Mouse (Mus musculus): ENCODE measurements around the gene Cep70. TPM values are rescaled to one million over a fixed set of nuclear protein-coding genes. Genes with fewer than 3 reads are reported as not detected.

The Cep70 gene
- total RNA-seq (2021), result 1 to 10 TPM; 4.8 to 6.3 TPM
- long read RNA-seq, experiment 1, partial matches to known transcripts, result 2 of 7 reads
- long read RNA-seq, experiment 1, other reads (novel, unspliced or antisense), result 2 of 7 reads
- long read RNA-seq, experiment 2, partial matches to known transcripts, result 1 of 7 reads
- long read RNA-seq, experiment 2, other reads (novel, unspliced or antisense), result 2 of 7 reads

DNA sequence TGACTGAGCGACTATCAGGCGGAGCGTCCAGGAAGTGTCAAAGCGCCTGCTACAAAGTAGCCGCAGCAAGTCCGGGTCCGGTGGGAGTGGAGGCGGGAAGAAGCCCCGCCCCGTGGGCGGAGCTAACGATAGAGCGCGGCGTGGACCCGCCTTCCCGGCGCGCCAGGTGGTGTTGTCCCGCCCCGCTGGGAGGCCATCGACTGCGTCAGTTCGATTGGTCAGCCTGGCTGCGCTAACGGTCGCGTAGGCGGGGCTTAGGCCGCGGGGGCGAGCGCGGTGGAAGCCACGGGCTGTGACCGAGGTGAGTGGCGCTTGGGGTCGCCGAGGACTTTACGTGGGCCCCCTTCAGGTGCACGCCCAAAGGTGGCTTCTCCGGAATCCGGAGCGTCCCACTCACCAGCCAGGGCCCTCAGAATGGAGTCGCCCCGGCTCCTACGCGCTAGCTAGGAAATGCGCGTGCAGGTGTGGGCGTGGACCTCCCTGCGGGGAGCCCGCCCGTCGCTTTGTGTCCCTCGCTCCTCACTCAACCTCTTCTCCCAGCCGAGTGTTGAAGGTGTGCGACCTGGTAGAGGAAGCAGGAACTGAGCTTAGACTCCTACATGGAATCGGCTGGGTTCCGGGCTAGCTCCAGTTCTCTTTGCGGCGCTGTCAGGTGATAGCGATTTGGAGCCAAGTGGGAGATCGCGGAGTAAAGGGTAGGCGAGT, at the start of gene Cep70:
Gene Cep70 (plus strand): TSS at position 178 of the 705 bp plus-strand sequence.
- DNase-seq (ENCODE audit: low spot score in 2 of 2), result peak; percentile 85 to 93

DNA sequence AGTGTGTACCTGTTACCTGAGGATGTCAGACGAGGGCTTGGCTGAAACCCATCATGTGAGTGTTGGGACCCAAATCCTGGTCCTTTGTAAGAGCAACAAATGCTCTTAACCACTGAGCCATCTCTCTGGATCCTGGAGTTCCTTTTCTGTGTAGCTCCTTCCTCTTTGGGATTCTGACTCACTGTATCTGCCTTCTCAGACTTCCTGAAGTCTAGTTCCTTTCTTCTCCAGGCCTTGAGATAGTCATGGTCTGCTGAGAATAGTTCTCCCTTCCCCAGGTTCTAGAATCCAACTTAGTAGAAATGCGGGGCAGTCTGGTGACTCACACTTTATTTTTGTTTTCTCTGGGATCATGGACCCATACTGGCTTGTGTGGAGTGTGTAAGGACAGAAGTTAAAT, 30.5 kb upstream of the Cep70 start:
- DNase-seq (ENCODE audit: low spot score in 2 of 2), result no peak

DNA sequence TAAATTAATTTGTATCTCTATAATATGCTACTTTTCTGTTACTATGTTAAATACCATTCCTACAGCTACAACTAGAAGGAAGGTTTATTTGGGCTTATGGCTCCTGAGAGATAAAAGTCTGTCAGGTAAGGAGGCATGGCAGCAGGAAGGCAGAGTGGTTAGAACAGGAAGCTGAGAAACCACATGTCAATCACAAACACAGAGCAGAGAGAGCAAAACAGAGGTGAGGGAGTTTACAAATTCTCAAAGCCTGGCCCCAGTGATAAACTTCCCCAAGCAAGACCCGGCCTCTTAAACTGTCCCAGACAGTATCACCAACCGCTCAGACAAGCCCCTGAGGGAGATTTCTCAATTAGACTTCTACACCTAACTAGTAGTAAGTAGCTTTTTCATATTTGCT, 27.0 kb upstream of the Cep70 start:
- no peak for DNase-seq (ENCODE audit: low spot score in 2 of 2)

DNA sequence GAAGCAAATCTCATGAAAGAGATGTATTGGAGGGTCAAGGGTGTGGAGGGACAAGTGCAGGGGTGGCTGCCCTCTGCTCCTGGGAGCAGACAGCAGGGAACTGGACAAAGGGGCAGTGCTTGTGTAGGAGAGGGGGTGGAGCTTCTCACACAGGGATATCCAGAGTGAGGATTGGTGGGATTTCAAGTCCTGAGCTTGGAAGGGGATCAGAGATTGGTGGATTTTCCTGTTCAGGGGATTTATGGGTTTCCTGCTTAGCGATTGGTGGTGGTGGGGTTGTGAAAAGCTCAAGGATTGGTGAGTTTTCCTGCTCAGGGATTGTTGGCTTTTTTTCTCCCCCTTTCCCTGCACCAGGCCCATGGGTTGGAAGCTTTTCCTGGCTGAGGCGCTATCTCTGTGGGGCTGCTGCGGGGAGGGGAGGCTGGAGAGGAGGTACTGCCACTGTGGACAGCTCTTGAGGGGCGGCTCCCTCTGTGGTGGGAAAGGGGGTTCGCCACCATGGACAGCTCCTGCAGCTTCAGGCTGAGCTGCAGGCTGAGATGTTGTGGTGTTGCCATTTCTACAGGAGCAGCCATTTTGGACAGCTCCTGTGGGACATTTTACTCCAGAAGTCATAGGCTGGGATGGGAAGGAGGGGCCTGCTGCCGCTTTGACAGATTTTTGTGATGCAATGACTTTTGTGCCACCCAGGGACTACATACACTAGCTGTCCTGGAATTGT, 25.0 kb upstream of the Cep70 start:
- peak; percentile 25 to 58 for DNase-seq (ENCODE audit: low spot score in 2 of 2)

DNA sequence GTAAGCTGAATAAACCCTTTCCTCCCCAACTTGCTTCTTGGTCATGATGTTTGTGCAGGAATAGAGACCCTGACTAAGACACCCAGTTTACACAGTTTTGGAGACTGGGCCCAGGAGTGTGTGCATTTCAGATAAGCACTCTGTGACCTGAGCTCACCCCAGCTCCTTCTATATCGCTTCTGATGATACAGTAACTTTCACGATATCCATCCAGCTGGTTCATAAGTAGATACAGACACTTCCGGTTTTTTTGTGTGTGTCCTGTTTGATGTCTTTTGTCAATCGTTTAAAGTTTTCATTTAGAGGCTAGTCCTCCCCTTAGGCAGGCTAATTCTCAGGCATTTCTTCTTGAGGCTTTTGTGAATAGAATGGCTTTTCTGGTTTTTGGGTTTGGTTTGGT, 21.5 kb upstream of the Cep70 start:
- no peak for DNase-seq (ENCODE audit: low spot score in 2 of 2)

DNA sequence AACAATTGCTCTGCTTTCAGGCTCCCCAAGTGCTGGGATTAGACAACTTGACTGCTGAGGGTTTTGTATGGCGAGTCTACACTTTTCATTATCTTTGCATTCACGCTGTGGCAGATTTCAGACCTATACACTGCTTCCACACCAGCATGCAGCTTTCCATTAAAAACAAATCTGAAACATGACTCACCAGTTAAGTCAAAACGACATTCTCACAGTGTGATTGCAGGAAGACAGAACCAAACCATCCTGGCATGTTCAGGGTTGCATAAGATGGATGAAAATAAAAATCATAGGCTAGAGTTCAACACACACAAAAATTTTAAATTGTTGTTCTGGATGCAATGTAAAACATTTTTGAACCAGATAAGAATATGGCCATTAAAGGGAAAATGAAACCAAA, 18.6 kb upstream of the Cep70 start:
- DNase-seq (ENCODE audit: low spot score in 2 of 2), result no peak

DNA sequence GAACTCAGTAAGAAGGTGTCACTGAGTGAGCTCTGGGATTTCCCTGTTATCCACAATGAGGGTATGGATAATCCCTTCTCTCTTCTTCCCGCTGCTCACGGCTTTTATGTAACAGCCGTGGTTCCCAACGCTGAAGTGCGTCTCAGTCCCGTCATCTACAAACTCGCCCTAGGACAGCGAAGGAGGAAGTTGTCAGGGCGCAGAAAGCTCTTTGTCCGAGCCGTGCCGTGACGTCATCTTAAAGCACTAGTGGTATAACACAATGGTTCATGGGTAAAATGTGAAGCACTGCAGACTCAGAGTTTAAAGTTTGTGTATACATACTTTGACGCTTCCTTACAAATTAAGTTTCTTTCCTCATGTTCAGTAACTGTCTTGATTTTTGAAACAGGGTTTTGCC, 13.7 kb upstream of the Cep70 start:
- DNase-seq (ENCODE audit: low spot score in 2 of 2), result no peak

DNA sequence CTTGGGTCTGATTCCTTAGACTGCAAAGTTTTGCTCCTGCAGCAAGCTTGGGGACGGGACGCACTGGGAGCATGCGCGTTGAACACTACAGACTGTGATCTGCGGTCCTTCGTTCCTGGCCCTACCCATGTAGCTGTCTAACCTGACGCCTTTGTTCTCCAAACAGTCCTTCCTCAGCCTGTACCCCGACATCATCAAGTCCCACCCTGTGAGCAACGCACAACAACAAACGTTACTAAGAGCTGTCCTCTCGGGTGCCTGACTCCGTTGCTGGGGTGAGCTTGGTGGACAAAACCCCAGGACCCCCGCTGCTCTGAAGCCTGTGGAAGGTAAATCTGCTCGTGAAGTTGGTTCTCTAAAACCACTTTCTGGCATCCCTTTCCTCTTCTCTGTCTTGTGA, 6.0 kb upstream of the Cep70 start, which contains the start of gene Faiml:
Gene Faiml (minus strand): TSS at position 101 of the 400 bp plus-strand sequence.
- no peak for DNase-seq (ENCODE audit: low spot score in 2 of 2)

DNA sequence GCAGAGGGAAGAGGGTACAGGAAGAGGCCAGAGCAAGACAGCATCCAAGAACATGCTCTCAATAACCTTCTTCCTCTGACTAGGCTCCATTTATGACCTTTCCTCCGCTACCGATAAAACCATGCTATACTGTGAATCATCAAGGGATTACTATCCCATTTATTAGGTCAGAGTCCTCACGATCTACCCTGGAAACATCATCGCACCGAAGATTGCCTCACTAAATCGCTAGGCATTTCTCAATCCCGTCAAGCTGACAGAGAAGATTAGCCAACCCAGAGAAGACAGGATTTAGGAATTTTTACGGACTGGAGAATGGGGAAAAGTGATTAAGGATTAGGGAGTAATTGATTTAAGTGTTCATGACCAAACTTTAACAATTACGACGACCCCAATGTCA, 4.9 kb upstream of the Cep70 start:
- DNase-seq (ENCODE audit: low spot score in 2 of 2), result no peak

DNA sequence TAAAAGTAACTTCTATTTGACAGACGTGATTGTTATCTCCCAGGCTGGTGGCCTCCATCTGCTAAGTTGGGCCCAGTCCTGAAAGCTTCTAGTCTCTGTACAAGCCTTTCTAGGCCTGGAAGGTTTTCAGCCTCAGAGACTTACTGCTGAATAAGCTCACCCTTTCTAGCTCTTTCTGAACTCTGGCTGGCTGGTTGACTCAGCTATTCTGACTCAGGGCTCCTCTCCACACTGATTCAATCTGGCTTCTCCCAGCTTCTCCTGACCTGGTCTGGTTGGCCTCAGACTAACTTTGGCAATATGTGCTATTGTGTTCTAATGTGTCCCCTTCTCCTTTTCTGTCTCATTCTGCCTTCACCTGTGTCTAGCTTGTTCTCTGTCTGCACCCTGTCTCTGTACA, 3.9 kb upstream of the Cep70 start:
- DNase-seq (ENCODE audit: low spot score in 2 of 2), result no peak

DNA sequence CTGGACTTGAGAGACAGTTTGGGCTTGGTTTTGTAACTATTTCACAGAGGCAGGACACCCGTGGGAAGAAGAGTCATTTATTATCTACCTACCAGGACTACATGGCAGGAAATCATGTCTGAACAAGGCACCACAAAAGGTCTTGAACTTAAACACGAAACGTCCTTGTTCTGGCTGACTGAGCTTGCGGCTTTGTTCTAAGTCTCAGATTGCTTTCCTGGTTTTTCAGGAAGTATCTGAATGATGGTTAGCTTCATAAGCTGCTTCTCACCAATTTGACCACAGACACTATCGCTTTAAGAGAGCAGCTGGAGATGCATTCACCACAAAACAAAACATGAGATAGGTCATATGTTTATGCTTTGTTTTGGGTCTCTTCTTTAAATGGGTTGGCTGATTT, 2.6 kb upstream of the Cep70 start:
- DNase-seq (ENCODE audit: low spot score in 2 of 2), result no peak

DNA sequence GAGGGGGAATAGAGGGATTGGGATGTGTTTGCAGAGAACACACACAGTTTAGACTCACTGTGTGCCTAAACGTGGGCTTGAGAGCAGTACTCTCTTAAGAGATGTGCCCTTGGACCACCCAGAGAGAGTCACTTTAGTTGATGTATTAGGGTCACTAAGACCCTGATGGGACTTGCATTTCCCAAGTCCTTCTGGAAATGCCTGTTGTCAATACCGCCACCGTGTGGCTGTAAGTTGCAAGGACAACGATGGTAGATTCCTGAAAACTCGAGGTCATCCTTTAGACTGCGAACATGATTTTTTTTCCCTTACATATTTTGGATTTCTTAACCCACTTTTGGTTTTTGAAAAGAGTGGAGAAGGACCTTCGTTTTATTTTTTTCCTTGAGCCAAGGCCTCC, 1.1 kb upstream of the Cep70 start:
- DNase-seq (ENCODE audit: low spot score in 2 of 2), result peak in 1 of 2 experiments; percentile 38

DNA sequence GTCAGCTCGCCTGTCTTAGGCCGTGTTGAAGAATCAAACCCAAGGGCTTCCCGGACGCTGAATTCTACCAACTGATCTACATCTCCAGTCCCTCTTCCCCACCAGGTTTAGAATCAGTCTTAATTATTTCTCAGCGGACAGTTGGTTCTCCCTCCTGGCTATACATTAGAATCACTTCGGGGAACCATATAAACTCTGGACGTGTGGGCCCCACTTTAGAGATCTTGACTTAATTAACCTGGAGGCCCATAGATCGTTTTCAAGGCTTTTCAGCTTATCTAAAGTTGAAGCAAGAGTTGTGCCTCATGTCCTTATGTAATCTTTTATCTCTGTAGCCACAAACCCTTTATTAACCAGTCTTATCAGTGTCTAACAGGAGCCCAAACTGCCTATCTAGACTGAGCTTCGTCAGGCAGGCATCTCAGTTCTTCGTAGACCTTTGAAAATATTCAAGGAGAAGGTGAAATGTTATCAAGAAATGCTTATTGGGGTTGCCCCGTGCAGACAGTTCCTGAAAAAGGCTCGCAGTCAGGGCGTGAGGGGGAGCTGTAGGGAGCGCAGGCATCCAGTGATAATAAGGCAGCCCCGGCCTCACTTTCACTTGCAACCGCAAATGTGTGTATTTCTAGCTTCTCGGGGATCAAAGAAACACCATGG, 506 bp upstream of the Cep70 start:
- no peak for DNase-seq (ENCODE audit: low spot score in 2 of 2)

DNA sequence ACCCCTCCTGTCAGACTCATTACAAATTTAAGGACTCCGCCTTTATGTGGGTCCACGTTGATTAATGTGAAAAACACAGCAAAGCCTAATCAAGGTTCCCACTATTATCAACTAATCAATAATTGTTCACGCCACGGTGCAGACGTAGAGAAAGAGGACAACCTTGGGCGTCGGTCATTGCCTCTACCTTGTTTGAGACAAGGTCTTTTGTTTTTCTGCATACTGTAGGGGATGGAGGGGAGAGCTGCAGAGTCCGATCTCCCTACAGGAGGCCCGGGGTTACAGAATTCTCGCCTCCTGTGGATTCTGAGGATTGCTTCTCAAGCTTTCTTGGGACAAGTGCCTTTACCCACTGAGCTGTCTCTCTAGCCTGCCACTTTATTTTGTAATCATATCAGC, 727 bp downstream of the Cep70 start:
- no peak for DNase-seq (ENCODE audit: low spot score in 2 of 2)

DNA sequence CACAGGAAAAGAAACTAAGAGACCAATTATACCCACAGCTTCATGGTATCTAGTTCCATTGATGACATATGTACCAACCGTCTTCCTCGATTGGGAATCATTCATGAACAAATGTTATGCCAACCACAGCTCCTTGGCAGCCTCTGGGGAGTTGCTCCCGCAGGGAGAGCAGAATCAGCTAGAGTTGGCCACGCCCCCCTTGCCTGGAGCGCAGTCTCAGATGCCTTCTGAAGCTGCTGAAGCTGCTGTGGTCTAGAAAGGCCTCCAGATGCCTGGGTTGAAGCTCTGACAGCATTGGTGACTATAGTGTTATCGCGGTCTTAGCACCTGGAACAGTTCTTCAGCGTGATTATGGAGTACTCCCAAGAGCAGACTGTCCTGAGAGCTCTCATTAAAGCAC, 5.1 kb downstream of the Cep70 start:
- no peak for DNase-seq (ENCODE audit: low spot score in 2 of 2)

DNA sequence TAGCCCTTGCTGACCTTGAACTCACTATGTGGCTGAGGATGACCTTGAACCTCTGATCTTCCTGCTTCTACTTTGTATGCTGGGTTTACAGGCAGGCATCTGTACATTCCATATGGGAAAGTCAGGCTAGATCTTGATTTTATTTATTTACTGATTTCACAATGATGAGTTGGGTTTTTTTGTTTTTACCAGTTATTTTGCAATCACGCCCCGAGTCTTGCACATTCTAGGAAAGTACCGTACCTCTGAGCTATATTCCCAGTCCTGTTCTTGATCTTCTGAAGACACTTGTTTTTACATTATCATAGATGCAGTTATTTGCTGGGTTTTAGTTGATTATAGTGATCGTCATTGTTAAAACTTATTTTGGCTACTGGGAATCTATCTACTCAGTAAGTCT, 5.7 kb downstream of the Cep70 start:
- DNase-seq (ENCODE audit: low spot score in 2 of 2), result no peak

DNA sequence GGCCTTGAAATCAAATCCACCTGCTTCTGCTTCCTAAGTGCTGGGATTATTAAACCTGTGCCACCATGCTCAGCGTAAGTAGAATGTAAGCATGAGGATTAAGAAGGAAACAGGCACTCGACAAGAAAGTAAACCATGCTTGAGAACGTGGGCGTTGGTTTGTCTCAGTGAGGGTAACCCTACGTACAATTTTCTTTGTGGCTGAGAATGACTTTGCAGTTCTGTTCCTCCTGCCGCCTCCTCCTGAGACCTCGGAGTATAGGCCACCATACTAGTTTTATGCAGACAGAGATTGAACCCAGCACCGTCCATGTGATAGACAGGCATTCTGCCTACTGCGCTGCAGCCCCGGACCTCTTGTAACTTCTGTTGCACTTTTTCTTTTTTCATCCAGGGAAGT, 10.7 kb downstream of the Cep70 start:
- no peak for DNase-seq (ENCODE audit: low spot score in 2 of 2)

DNA sequence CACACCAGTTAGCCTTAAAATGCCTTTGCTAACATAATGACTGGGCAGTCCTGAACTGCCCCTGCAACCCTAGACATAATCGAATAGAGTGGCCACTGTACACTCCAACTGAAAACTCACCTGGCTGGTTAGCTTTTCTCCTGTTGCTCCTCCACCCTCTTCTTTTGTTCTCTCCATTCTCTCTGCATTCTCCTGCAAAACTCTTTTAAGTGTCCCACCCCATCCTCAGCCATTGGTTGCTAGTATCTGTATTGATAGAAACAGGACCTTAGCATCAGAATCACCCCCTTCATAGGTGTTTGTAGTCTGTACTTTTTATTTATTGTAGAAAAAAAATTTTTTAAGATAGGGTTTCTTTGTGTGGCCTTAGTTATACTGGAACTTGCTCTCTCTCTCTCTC, 13.0 kb downstream of the Cep70 start:
- no peak for DNase-seq (ENCODE audit: low spot score in 2 of 2)

DNA sequence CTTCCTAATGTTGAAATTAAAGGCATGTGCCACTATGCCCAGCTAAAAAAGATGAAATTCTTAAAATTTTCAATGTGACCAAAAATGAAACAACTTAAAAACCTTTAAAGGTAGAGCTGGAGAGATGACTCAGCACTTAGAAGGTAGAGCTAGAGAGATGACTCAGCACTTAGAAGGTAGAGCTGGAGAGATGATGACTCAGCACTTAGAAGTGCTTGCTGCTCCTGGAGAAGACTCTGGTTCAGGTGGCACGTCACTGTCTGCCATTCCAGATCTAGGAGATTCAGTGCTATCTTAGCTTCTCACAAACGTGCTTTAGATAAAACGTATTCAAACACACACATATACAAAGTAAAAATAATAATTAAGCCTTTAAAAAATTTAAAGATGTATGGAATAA, 13.7 kb downstream of the Cep70 start:
- no peak for DNase-seq (ENCODE audit: low spot score in 2 of 2)

DNA sequence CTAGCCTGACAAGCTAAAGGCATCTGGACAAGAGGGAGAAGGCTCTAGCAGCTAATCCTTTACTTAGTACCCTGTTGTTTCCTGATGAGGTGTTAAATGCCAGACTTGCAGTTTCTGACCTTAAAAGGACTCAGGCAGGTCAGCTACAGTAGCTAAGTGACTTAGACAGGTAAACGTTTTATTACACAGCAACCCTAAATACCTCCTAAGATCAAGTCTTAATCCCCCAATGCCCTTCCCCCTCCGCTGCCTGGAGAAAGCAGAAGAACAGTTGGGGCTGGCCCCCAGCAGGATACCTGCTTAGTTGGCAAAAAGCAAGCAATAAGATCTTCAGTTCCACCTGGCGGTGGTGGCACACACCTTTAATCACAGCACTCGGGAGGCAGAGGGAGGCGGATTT, 15.7 kb downstream of the Cep70 start:
- DNase-seq (ENCODE audit: low spot score in 2 of 2), result no peak

DNA sequence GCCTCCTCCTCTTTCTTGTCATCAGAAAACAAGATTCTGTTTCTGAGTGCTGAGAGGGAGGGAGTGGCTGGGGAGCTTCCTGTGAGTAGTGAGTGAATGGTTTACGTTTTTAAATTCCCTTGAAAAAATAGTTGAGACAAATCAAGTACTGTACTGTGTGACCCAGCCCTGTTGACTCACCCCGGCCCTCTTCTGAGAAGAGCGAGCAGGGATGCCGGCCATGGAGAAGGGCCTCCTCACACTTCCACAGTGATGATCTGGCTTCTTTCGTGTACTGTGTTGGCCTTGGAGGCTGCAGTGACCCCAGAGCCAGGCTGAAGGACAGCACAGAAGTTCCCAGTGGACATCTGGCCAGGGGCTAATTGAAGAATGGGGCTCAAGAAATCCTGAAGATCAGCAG, 61.1 kb downstream of the Cep70 start:
- no peak for DNase-seq (ENCODE audit: low spot score in 2 of 2)

DNA sequence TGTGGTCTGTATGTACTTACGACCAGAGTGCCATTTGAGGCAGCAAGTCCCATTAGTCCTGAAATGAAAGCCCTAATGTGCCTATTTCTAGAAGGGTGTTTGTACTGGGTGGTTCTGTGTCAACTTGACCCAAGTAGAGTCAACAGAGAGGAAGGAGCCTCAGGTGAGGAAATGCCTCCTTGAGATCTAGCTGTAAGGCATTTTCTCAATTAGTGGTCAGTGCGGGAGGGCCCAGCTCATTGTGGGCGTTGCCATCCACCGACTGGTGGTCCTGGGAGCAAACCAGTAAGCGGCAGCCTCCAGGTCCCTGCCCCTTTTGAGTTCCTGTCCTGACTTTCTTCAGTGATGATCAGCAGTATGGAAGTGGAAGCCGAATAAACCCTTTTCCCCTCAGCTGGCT, 63.1 kb downstream of the Cep70 start:
- DNase-seq (ENCODE audit: low spot score in 2 of 2), result no peak

Measured in gastrocnemius, postnatal 4 days (tissue).